Mouse (Mus musculus): ENCODE data around the gene Slc26a6. TPM values are rescaled to one million over a fixed set of nuclear protein-coding genes. Genes with fewer than 3 reads are reported as not detected.

Gene Slc26a6
- polyA plus RNA-seq (2014; fragmentation: Nextera tagmentation; extraction: Ambion mirVana) = 9.8 and 13.7 TPM in 2 replicates

GRCm38 (mm10) chr9:108852976-108853375 lies at the start of gene Slc26a6:
TSS of gene Slc26a6 (plus strand) at chr9:108853283.
- 88% methylated on average over 3 of the region's 3 CpGs for WGBS
- H3K27me3 ChIP-seq (ENCODE audit: control insufficient read depth, insufficient read depth, low read length) = no peaks in the 10 kb centered on the region
- H3K4me3 ChIP-seq (ENCODE audit: low read depth, low read length) = peak within 1 kb of the TSS; percentile 76
- ATAC-seq (ENCODE audit: low FRiP score) = no peak
- H3K27ac ChIP-seq (ENCODE audit: low read depth, low read length) = peak within 1 kb of the TSS; percentile 68
- no peaks in the 10 kb centered on the region for H3K9me3 ChIP-seq (ENCODE audit: control insufficient read depth, low read length)
- H3K36me3 ChIP-seq (ENCODE audit: control insufficient read depth, insufficient read depth, low read length) = 0 out of 2 replicates have a peak, but pooled peaks cover 5% of the 10 kb centered on the region
- DNase-seq (ENCODE audit: low spot score) = no peak
- H3K9ac ChIP-seq (ENCODE audit: low read depth, low read length) = peak within 1 kb of the TSS; percentile 74
- peak within 1 kb of the TSS; percentile 96 for H3K4me2 ChIP-seq (replicated peaks; ENCODE audit: low read depth, low read length)
- H3K4me1 ChIP-seq (replicated peaks; ENCODE audit: control insufficient read depth, insufficient read depth, low read length) = 0 out of 2 replicates have a peak, but pooled peaks cover 4% of the 10 kb centered on the region

- Histone ChIP-seq H3K4me3 (ENCODE audit: low read depth, low read length) (no peak overlapping the region), H3K36me3 (ENCODE audit: control insufficient read depth, insufficient read depth, low read length) (peaks cover 9% of the 10 kb centered on the region), H3K4me2 (replicated peaks; ENCODE audit: low read depth, low read length) (no peak overlapping the region), H3K9ac (ENCODE audit: low read depth, low read length) (no peak overlapping the region), H3K4me1 (replicated peaks; ENCODE audit: control insufficient read depth, insufficient read depth, low read length) (peaks cover 2% of the 10 kb centered on the region), H3K27ac (ENCODE audit: low read depth, low read length) (no peak overlapping the region), H3K9me3 (ENCODE audit: control insufficient read depth, low read length) (no peaks in the 10 kb centered on the region), H3K27me3 (ENCODE audit: control insufficient read depth, insufficient read depth, low read length) (no peaks in the 10 kb centered on the region)
- ATAC-seq (ENCODE audit: low FRiP score) (no peak), DNase-seq (ENCODE audit: low spot score) (no peak)
- WGBS = 96% methylated on average over 8 of the region's 8 CpGs
Observed at GRCm38 (mm10) chr9:108805768-108806167, 47.3 kb upstream of the Slc26a6 start.

- H3K9me3 ChIP-seq (ENCODE audit: control insufficient read depth, low read length) = no peaks in the 10 kb centered on the region
- ATAC-seq (ENCODE audit: low FRiP score) (no peak), DNase-seq (ENCODE audit: low spot score) (no peak)
- H3K27ac ChIP-seq (ENCODE audit: low read depth, low read length) = no peak overlapping the region
- no peak overlapping the region for H3K4me2 ChIP-seq (replicated peaks; ENCODE audit: low read depth, low read length)
- peaks cover 2% of the 10 kb centered on the region for H3K4me1 ChIP-seq (replicated peaks; ENCODE audit: control insufficient read depth, insufficient read depth, low read length)
- H3K27me3 ChIP-seq (ENCODE audit: control insufficient read depth, insufficient read depth, low read length) = no peaks in the 10 kb centered on the region
- H3K36me3 ChIP-seq (ENCODE audit: control insufficient read depth, insufficient read depth, low read length) = peaks cover 9% of the 10 kb centered on the region
- no peak overlapping the region for H3K9ac ChIP-seq (ENCODE audit: low read depth, low read length)
- no peak overlapping the region for H3K4me3 ChIP-seq (ENCODE audit: low read depth, low read length)
Observed at GRCm38 (mm10) chr9:108806379-108806778, 46.7 kb upstream of the Slc26a6 start.

DNA sequence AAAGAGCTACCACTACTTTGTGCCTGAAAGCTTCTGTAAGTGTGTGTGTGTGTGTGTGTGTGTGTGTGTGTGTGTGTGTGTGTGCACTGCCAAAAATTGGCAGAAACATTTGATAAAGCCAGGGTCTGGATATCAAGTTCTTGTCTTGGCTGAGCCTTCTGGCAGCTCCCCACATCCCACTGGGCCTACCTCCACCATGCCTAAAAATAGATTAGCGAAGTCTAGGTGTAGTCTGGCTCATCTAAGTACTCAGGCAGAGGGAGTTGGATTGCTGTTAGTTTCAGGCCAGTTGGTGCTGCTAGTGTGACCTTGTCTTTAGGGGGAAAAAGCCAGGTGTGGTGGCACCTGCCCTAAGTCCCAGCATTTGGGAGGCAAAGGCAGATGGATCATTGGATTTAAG lies 46.3 kb upstream of the Slc26a6 start:
- no peaks in the 10 kb centered on the region for H3K9me3 ChIP-seq (ENCODE audit: control insufficient read depth, low read length)
- ATAC-seq (ENCODE audit: low FRiP score) = no peak
- H3K36me3 ChIP-seq (ENCODE audit: control insufficient read depth, insufficient read depth, low read length) = peaks cover 9% of the 10 kb centered on the region
- H3K4me2 ChIP-seq (replicated peaks; ENCODE audit: low read depth, low read length) = no peak overlapping the region
- no peak for DNase-seq (ENCODE audit: low spot score)
- H3K4me3 ChIP-seq (ENCODE audit: low read depth, low read length) = no peak overlapping the region
- 75% methylated on average over 1 of the region's 1 CpGs for WGBS
- no peak overlapping the region for H3K27ac ChIP-seq (ENCODE audit: low read depth, low read length)
- no peak overlapping the region for H3K9ac ChIP-seq (ENCODE audit: low read depth, low read length)
- peaks cover 2% of the 10 kb centered on the region for H3K4me1 ChIP-seq (replicated peaks; ENCODE audit: control insufficient read depth, insufficient read depth, low read length)
- H3K27me3 ChIP-seq (ENCODE audit: control insufficient read depth, insufficient read depth, low read length) = no peaks in the 10 kb centered on the region

DNA sequence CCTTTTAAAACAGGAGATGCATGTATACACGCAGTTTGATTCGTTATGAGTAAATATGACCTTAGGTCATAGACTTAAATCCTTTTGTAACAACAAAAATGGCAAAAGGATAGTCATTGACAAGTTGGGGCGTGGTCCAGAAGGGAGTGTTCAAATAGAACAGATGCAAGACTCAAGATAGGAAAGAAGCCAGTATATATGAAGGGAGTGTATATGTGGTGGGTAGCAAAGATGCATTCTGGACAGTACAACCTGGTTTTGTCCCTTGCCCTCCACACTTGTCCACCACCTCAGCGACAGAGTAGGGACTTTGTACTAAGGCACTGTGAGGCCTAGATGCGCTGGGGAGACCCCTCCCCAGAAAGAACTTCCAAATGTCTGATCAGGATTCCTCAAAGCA lies 45.4 kb upstream of the Slc26a6 start:
- Histone ChIP-seq H3K4me3 (ENCODE audit: low read depth, low read length) (no peak overlapping the region), H3K4me1 (replicated peaks; ENCODE audit: control insufficient read depth, insufficient read depth, low read length) (peaks cover 2% of the 10 kb centered on the region), H3K4me2 (replicated peaks; ENCODE audit: low read depth, low read length) (no peak overlapping the region), H3K36me3 (ENCODE audit: control insufficient read depth, insufficient read depth, low read length) (peaks cover 9% of the 10 kb centered on the region), H3K9me3 (ENCODE audit: control insufficient read depth, low read length) (no peaks in the 10 kb centered on the region), H3K27me3 (ENCODE audit: control insufficient read depth, insufficient read depth, low read length) (no peaks in the 10 kb centered on the region), H3K9ac (ENCODE audit: low read depth, low read length) (no peak overlapping the region), H3K27ac (ENCODE audit: low read depth, low read length) (no peak overlapping the region)
- DNase-seq (ENCODE audit: low spot score) (no peak), ATAC-seq (ENCODE audit: low FRiP score) (peak; percentile 59; the same call in 1 of the 2 replicates)
- 72% methylated on average over 5 of the region's 5 CpGs for WGBS

DNA sequence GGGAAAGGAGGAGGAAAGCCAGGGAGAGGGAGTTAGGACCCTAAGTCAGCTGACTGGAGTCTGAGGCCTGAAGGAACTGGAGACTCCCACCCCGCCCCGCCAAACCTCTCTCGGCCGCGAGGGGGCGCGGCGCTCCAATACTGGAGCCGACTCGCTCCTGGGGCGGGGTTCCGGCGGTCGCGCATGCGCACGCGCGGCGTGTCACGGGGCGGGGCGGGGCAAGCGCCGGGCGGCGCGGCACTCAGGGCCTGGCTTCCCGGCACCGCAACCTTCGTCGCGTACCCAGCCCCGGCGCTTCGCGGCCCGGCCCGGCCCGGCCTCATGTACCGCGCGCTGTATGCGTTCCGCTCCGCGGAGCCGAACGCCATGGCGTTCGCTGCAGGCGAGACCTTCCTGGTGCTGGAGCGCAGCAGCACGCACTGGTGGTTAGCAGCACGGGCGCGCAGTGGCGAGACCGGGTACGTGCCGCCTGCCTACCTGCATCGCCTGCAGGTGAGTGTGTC lies 44.9 kb upstream of the Slc26a6 start, which contains the start of gene Nckipsd:
Nckipsd (plus strand) TSS at position 206 of the 503 bp plus-strand sequence.
- DNase-seq (ENCODE audit: low spot score) (peak; percentile 99), ATAC-seq (ENCODE audit: low FRiP score) (peak; percentile 88)
- no peaks in the 10 kb centered on the region for H3K27me3 ChIP-seq (ENCODE audit: control insufficient read depth, insufficient read depth, low read length)
- peaks cover 9% of the 10 kb centered on the region for H3K36me3 ChIP-seq (ENCODE audit: control insufficient read depth, insufficient read depth, low read length)
- peak within 1 kb of the TSS; percentile 96 for H3K4me2 ChIP-seq (replicated peaks; ENCODE audit: low read depth, low read length)
- peak within 1 kb of the TSS; percentile 72 for H3K4me3 ChIP-seq (ENCODE audit: low read depth, low read length)
- H3K9ac ChIP-seq (ENCODE audit: low read depth, low read length) = peak within 1 kb of the TSS; percentile 86
- H3K9me3 ChIP-seq (ENCODE audit: control insufficient read depth, low read length) = no peaks in the 10 kb centered on the region
- H3K4me1 ChIP-seq (replicated peaks; ENCODE audit: control insufficient read depth, insufficient read depth, low read length) = peaks cover 2% of the 10 kb centered on the region
- WGBS = under 1% methylated on average over 50 of the region's 62 CpGs
- peak within 1 kb of the TSS; percentile 42; the same call in 1 of the 2 replicates for H3K27ac ChIP-seq (ENCODE audit: low read depth, low read length)

- Histone ChIP-seq H3K4me1 (replicated peaks; ENCODE audit: control insufficient read depth, insufficient read depth, low read length) (peaks cover 2% of the 10 kb centered on the region), H3K9me3 (ENCODE audit: control insufficient read depth, low read length) (no peaks in the 10 kb centered on the region), H3K9ac (ENCODE audit: low read depth, low read length) (no peak overlapping the region), H3K4me3 (ENCODE audit: low read depth, low read length) (no peak overlapping the region), H3K4me2 (replicated peaks; ENCODE audit: low read depth, low read length) (peak overlapping the region; percentile 96; the same call in 1 of the 2 replicates), H3K36me3 (ENCODE audit: control insufficient read depth, insufficient read depth, low read length) (peaks cover 8% of the 10 kb centered on the region), H3K27ac (ENCODE audit: low read depth, low read length) (no peak overlapping the region), H3K27me3 (ENCODE audit: control insufficient read depth, insufficient read depth, low read length) (no peaks in the 10 kb centered on the region)
- DNase-seq (ENCODE audit: low spot score) = no peak
- 62% methylated on average over 5 of the region's 5 CpGs for WGBS
- no peak for ATAC-seq (ENCODE audit: low FRiP score)
Observed at GRCm38 (mm10) chr9:108809188-108809587, 43.9 kb upstream of the Slc26a6 start.

- Histone ChIP-seq H3K9ac (ENCODE audit: low read depth, low read length) (no peak overlapping the region), H3K27ac (ENCODE audit: low read depth, low read length) (no peak overlapping the region), H3K27me3 (ENCODE audit: control insufficient read depth, insufficient read depth, low read length) (no peaks in the 10 kb centered on the region), H3K4me2 (replicated peaks; ENCODE audit: low read depth, low read length) (no peak overlapping the region; the same call in 1 of the 2 replicates), H3K9me3 (ENCODE audit: control insufficient read depth, low read length) (no peaks in the 10 kb centered on the region), H3K4me1 (replicated peaks; ENCODE audit: control insufficient read depth, insufficient read depth, low read length) (peaks cover 2% of the 10 kb centered on the region), H3K36me3 (ENCODE audit: control insufficient read depth, insufficient read depth, low read length) (peaks cover 4% of the 10 kb centered on the region), H3K4me3 (ENCODE audit: low read depth, low read length) (no peak overlapping the region)
- DNase-seq (ENCODE audit: low spot score) (no peak), ATAC-seq (ENCODE audit: low FRiP score) (no peak)
- 87% methylated on average over 6 of the region's 6 CpGs for WGBS
Observed at GRCm38 (mm10) chr9:108809723-108810122, 43.4 kb upstream of the Slc26a6 start.

DNA sequence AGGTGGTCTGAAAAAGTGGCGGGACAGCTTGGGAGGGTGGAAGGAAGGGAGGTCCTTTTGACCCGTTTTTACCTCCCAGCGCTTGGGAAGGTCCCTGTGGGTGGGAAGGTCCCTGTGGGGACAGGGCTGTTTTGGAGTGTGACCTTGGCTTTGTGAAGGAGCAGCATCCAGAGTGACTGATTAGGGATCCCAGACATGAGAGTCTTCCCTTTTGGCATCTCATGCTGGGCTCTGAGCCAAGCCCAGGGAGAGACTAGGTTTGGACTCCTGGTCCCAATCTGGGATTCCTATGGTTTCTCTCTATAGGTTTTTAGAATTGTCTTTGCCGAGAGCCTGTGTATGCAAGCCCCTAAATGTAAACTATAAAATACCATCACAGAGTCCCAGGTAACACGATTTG lies 42.6 kb upstream of the Slc26a6 start:
- DNase-seq (ENCODE audit: low spot score) = no peak
- no peak for ATAC-seq (ENCODE audit: low FRiP score)
- 85% methylated on average over 5 of the region's 5 CpGs for WGBS
- peaks cover 4% of the 10 kb centered on the region for H3K36me3 ChIP-seq (ENCODE audit: control insufficient read depth, insufficient read depth, low read length)
- no peak overlapping the region for H3K27ac ChIP-seq (ENCODE audit: low read depth, low read length)
- no peak overlapping the region for H3K9ac ChIP-seq (ENCODE audit: low read depth, low read length)
- no peaks in the 10 kb centered on the region for H3K27me3 ChIP-seq (ENCODE audit: control insufficient read depth, insufficient read depth, low read length)
- H3K4me3 ChIP-seq (ENCODE audit: low read depth, low read length) = no peak overlapping the region
- peaks cover 2% of the 10 kb centered on the region for H3K4me1 ChIP-seq (replicated peaks; ENCODE audit: control insufficient read depth, insufficient read depth, low read length)
- no peak overlapping the region for H3K4me2 ChIP-seq (replicated peaks; ENCODE audit: low read depth, low read length)
- H3K9me3 ChIP-seq (ENCODE audit: control insufficient read depth, low read length) = no peaks in the 10 kb centered on the region
